In the genomic region with DNA sequence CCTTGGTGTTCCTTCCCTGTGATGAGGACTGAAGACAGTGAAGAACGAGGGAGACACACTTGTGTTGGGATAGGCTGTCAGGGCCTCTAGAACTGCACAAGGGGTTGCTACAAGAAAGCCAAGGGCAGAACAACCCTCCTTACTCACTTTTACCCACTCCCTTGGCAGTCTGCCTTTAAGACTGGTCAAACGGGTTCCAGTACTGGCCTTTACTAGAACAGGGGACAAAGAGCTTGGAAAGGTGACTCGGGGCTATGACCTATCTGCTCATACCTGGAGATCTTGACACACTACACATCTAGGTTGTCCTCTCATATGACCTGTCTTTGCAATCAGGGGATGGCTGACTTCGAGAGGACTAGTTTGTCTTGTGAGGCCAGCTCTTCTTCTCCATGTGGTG, we compare ENCODE assay signal across 20 mouse cellular contexts. TPM values are rescaled to one million over a fixed set of nuclear protein-coding genes. Genes with fewer than 3 reads are reported as not detected.
DNase-seq lines count a peak whose midpoint lies in the region; ATAC-seq and TF ChIP-seq lines count a peak whose summit lies in the region.
"Had no signal": no experiment of that assay in that cellular context is flagged by ENCODE, and none has a peak within 500 bp of the region (broad histone marks: within the 10 kb centered on the region; RNA-seq: fewer than 3 reads in every experiment).

No protein-coding gene starts in this region.

- peaks cover 17% of the 10 kb centered on the region for H3K27me3 ChIP-seq in E14TG2a.4 (ENCODE audit: insufficient read depth, low read length)
- H3K27me3 ChIP-seq in intestine, embryonic 15.5 days (replicated peaks) = peaks cover 4% of the 10 kb centered on the region

- H3K36me3 ChIP-seq in E14TG2a.4 (ENCODE audit: insufficient read depth, low read length) = no peaks in the 10 kb centered on the region
- H3K36me3 ChIP-seq in intestine, embryonic 15.5 days = no peaks in the 10 kb centered on the region
- H3K36me3 ChIP-seq: limb, embryonic 10.5 days; liver, embryonic 12.5 days; midbrain, embryonic 13.5 days had no signal

- peak; percentile 75 for DNase-seq in kidney, postnatal 14 days
- DNase-seq in lung, postnatal 36 days = peak; percentile 88
- no peak for DNase-seq in thymus, postnatal 14 days
- no peak for DNase-seq in left cerebral cortex, adult 11 months (ENCODE audit: low spot score)
- no peak for DNase-seq in ovary, postnatal 36 days (ENCODE audit: low spot score)
- DNase-seq: adrenal gland, postnatal 10 days; cerebellum, adult 8-10 months; gastrocnemius, postnatal 14 days; heart, postnatal 10 days; layer of hippocampus, postnatal 36 days; right cerebral cortex, postnatal 14 days had no signal

- H3K27ac ChIP-seq in intestine, embryonic 15.5 days = peak overlapping the region; percentile 5; the same call in 1 of the 2 replicates
- H3K27ac ChIP-seq: hindbrain, embryonic 14.5 days; limb, embryonic 10.5 days; liver, embryonic 12.5 days; midbrain, embryonic 13.5 days had no signal

- no peak for TF ChIP-seq CTCF in E14TG2a.4 (conservative IDR thresholded peaks at IDR 0.05; ENCODE audit: low read length)

- 0 out of 2 replicates have a peak overlapping the region, but pooled peaks have one; percentile 7 for H3K4me3 ChIP-seq in E14TG2a.4 (replicated peaks; ENCODE audit: low read length)
- H3K4me3 ChIP-seq in intestine, embryonic 15.5 days (replicated peaks) = no peak overlapping the region
- H3K4me3 ChIP-seq: erythroblast, embryonic 14.5 days; limb, embryonic 10.5 days; liver, embryonic 12.5 days; midbrain, embryonic 13.5 days had no signal

- ATAC-seq in intestine, embryonic 15.5 days = no peak
- ATAC-seq: liver, embryonic 12.5 days; midbrain, embryonic 13.5 days had no signal

- H3K4me2 ChIP-seq in intestine, embryonic 15.5 days (replicated peaks) = no peak overlapping the region
- H3K4me2 ChIP-seq: hindbrain, embryonic 14.5 days; liver, embryonic 12.5 days; midbrain, embryonic 13.5 days had no signal

- WGBS in intestine, embryonic 15.5 days = 55% methylated on average over 4 of the region's 4 CpGs

- H3K4me1 ChIP-seq in E14TG2a.4 (replicated peaks; ENCODE audit: low read depth, low read length) = peaks cover 84% of the 10 kb centered on the region
- H3K4me1 ChIP-seq in intestine, embryonic 15.5 days (replicated peaks) = peaks cover 18% of the 10 kb centered on the region

- H3K9me3 ChIP-seq in E14TG2a.4 (ENCODE audit: low read length) = no peaks in the 10 kb centered on the region
- H3K9me3 ChIP-seq in intestine, embryonic 15.5 days = no peaks in the 10 kb centered on the region
- H3K9me3 ChIP-seq: limb, embryonic 10.5 days; liver, embryonic 12.5 days; midbrain, embryonic 13.5 days had no signal

- H3K9ac ChIP-seq in intestine, embryonic 15.5 days = no peak overlapping the region
- H3K9ac ChIP-seq: hindbrain, embryonic 14.5 days; liver, embryonic 12.5 days; midbrain, embryonic 13.5 days had no signal

RNA-seq across cellular contexts. Expression of a gene that starts 0.9 kb away (rescaled TPM):
- polyA plus RNA-seq in intestine, embryonic 15.5 days (2015; fragmentation: Nextera tagmentation; extraction: Ambion mirVana) = 0.14 and 0.29 TPM in 2 replicates
- polyA plus RNA-seq: erythroblast, embryonic 14.5 days; hindbrain, embryonic 14.5 days; large intestine, adult 2 months; limb, embryonic 10.5 days; midbrain, embryonic 13.5 days; thymus, postnatal 0 days had no signal

RNA-seq across cellular contexts. Expression of a gene that starts 3.4 kb away (rescaled TPM):
- polyA plus RNA-seq in intestine, embryonic 15.5 days (2015; fragmentation: Nextera tagmentation; extraction: Ambion mirVana) = 5.0 and 5.6 TPM in 2 replicates
- polyA plus RNA-seq: erythroblast, embryonic 14.5 days; hindbrain, embryonic 14.5 days; limb, embryonic 10.5 days; liver, embryonic 12.5 days; midbrain, embryonic 13.5 days; thymus, postnatal 0 days had no signal

RNA-seq across cellular contexts. Expression of a gene that starts 4.5 kb away (rescaled TPM):
- polyA plus RNA-seq in intestine, embryonic 15.5 days (2015; fragmentation: Nextera tagmentation; extraction: Ambion mirVana) = 19.0 and 24.8 TPM in 2 replicates

RNA-seq across cellular contexts. Expression of a gene that starts 4.7 kb away (rescaled TPM):
- polyA plus RNA-seq in intestine, embryonic 15.5 days (2015; fragmentation: Nextera tagmentation; extraction: Ambion mirVana) = 1.4 and 2.3 TPM in 2 replicates
- polyA plus RNA-seq: erythroblast, embryonic 14.5 days; limb, embryonic 10.5 days; liver, embryonic 12.5 days; midbrain, embryonic 13.5 days had no signal

RNA-seq across cellular contexts. Expression of a gene that starts 9.1 kb away (rescaled TPM):
- 4.3 and 5.5 TPM in 2 replicates for polyA plus RNA-seq in intestine, embryonic 15.5 days (2015; fragmentation: Nextera tagmentation; extraction: Ambion mirVana)

Comparison
In these comparisons a context has a peak if more than half of its experiments do, and no peak if none do; other contexts are left out.
1. DNase-seq: peak in kidney, postnatal 14 days (single experiment) and lung, postnatal 36 days (single experiment); none in thymus, postnatal 14 days (single experiment), left cerebral cortex, adult 11 months (single experiment) and ovary, postnatal 36 days (single experiment).